Mouse (Mus musculus) embryonic facial prominence, embryonic 11.5 days (tissue): Measurements from ENCODE around the gene Gm7982. TPM values are rescaled to one million over a fixed set of nuclear protein-coding genes. Genes with fewer than 3 reads are reported as not detected.
"Not testable (repeated sequence)": the region's sequence is repeated elsewhere in the genome, so short reads cannot be mapped to it uniquely, and the experiment has no call there.

ENCODE experiments used
- ATAC-seq: fragments of 200-750 bp; cut with Nextera tagmentation; replicated peaks from 2 replicates; pipeline ENCODE4 v1.8.0; 2017; ENCODE audit warnings: low read depth; ENCODE audit not compliant: insufficient number of reproducible peaks, low FRiP score, low TSS enrichment
- DNase-seq: peaks from one replicate; pipeline ENCODE4 v3.0.0-alpha.2; 2015; ENCODE audit warnings: low spot score
- H3K27ac ChIP-seq: fragments of 300-500 bp; sonication (generic); replicated peaks from 2 replicates; pipeline ENCODE4 v1.5.1; 2014; ENCODE audit warnings: mild to moderate bottlenecking, low read depth, low read length, control low read depth
- H3K27me3 ChIP-seq: fragments of 300-500 bp; sonication (generic); 2 replicates; pipeline ENCODE4 v1.6.1; 2014; ENCODE audit warnings: mild to moderate bottlenecking, low read length, moderate library complexity, mixed read lengths; ENCODE audit not compliant: control insufficient read depth, insufficient read depth
- H3K36me3 ChIP-seq: fragments of 300-500 bp; sonication (generic); replicated peaks from 2 replicates; pipeline ENCODE4 v1.6.1; 2014; ENCODE audit warnings: low read depth, mild to moderate bottlenecking, low read length, moderate library complexity, mixed read lengths; ENCODE audit not compliant: control insufficient read depth, insufficient read depth
- H3K4me1 ChIP-seq: fragments of 300-500 bp; sonication (generic); 2 replicates; pipeline ENCODE4 v1.6.1; 2014; ENCODE audit warnings: low read length, mixed read lengths; ENCODE audit not compliant: control insufficient read depth, insufficient read depth
- H3K4me2 ChIP-seq: fragments of 300-500 bp; sonication (generic); 2 replicates; pipeline ENCODE4 v1.6.1; 2014; ENCODE audit warnings: low read depth, mild to moderate bottlenecking, control low read depth, low read length, moderate library complexity
- H3K4me3 ChIP-seq: fragments of 300-500 bp; sonication (generic); 2 replicates; pipeline ENCODE4 v1.5.1; 2014; ENCODE audit warnings: low read depth, low read length, control low read depth
- H3K9ac ChIP-seq: fragments of 300-500 bp; sonication (generic); replicated peaks from 2 replicates; pipeline ENCODE4 v1.6.1; 2014; ENCODE audit warnings: mild to moderate bottlenecking, control low read depth, low read length
- H3K9me3 ChIP-seq: fragments of 300-500 bp; sonication (generic); replicated peaks from 2 replicates; pipeline ENCODE4 v1.6.1; 2016; ENCODE audit warnings: mild to moderate bottlenecking, low read length, inconsistent platforms, mixed read lengths; ENCODE audit not compliant: control insufficient read depth
- WGBS: fragments of 180-500 bp; shearing (Covaris S2); extraction: QIAGEN DNeasy Blood & Tissue Kit; methylation state at CpG from one replicate; pipeline ENCODE4 v1.1.7; 2014; 5-methylcytosine and 5-hydroxymethylcytosine counted together
- polyA plus RNA-seq: library from polyadenylated mRNA; unstranded; fragments of >200 nt; fragmentation: Nextera tagmentation; extraction: Ambion mirVana; gene quantifications from 2 replicates; pipeline ENCODE4 v1.2.1, GENCODE M21; 2014

Gm7982 gene
- polyA plus RNA-seq, result not detected in 2 replicates

GRCm38 (mm10) chr5:95741714-95742113 is at the start of gene Gm7982:
Gm7982 (plus strand) TSS chr5:95742014.
- not testable (repeated sequence) for H3K9ac ChIP-seq

GRCm38 (mm10) chr5:95736073-95736472 is 5.7 kb upstream of the Gm7982 start, which contains the start of gene Gm7978:
Gm7978 (minus strand) TSS chr5:95736173.
- H3K4me2 ChIP-seq, H3K9ac ChIP-seq, H3K36me3 ChIP-seq, H3K27ac ChIP-seq, ATAC-seq, DNase-seq, H3K4me1 ChIP-seq, H3K9me3 ChIP-seq, H3K27me3 ChIP-seq, H3K4me3 ChIP-seq: not testable (repeated sequence)
- no CpG with 5 or more reads among the region's 1 CpGs for WGBS

More at GRCm38 (mm10) chr5:95741714-95742113, at the start of gene Gm7982:
- not testable (repeated sequence) for H3K27me3 ChIP-seq, H3K36me3 ChIP-seq, H3K4me3 ChIP-seq, H3K9me3 ChIP-seq, ATAC-seq, H3K4me2 ChIP-seq, DNase-seq, H3K27ac ChIP-seq, H3K4me1 ChIP-seq
- WGBS, result no CpG with 5 or more reads among the region's 3 CpGs

DNA sequence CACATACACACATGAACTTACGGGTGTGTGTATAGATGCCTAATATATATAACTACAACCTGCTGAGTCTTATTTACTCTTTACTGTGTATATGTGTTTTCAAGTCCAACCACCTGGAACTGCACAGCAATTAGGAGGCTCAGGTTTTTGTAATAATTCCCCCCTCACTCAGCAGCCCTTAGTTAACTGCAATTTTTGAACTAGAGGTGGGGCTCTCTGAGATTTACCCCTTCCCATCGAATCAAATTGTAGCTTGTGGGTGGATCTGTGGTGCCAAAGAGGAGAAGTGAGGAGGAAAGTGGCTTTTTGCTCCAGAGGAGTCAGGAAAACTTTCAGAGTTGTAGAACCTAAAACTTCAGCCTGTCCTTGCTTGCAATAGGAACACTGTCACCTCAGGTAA is 33.9 kb downstream of the Gm7982 start, which contains the start of gene E330014E10Rik:
Gene E330014E10Rik (plus strand): TSS at position 301 of the 400 bp plus-strand sequence.
- no CpG with 5 or more reads among the region's 2 CpGs for WGBS
- H3K27me3 ChIP-seq, H3K9me3 ChIP-seq, H3K9ac ChIP-seq, H3K27ac ChIP-seq, ATAC-seq, DNase-seq, H3K4me3 ChIP-seq, H3K36me3 ChIP-seq, H3K4me1 ChIP-seq, H3K4me2 ChIP-seq: not testable (repeated sequence)

Other genes with a start within 250 kb of the Gm7982 start
- gene Gm3286, start 231.3 kb upstream of the Gm7982 start, polyA plus RNA-seq, result not detected in 2 replicates
- not detected in 2 replicates for gene Gm7971, start 147.1 kb upstream of the Gm7982 start, polyA plus RNA-seq
- not detected in 2 replicates for gene Gm7978, start 5.8 kb upstream of the Gm7982 start, polyA plus RNA-seq
- gene E330014E10Rik, start 34.0 kb downstream of the Gm7982 start, polyA plus RNA-seq, result not detected in 2 replicates
- gene Cxcl13, start 214.9 kb downstream of the Gm7982 start, polyA plus RNA-seq, result 2.3 and 2.9 TPM in 2 replicates